Mouse (Mus musculus) heart, embryonic 12.5 days (tissue): ENCODE results near the gene H2-DMa. TPM values are rescaled to one million over a fixed set of nuclear protein-coding genes. Genes with fewer than 3 reads are reported as not detected.
A peak's percentile ranks its signal among the peaks of the same experiment; 100 is the strongest.
"Not testable (repeated sequence)": the region's sequence is repeated elsewhere in the genome, so short reads cannot be mapped to it uniquely, and the experiment has no call there.

ENCODE experiments used
- ATAC-seq: fragments of 200-750 bp; cut with Nextera tagmentation; 2 replicates; pipeline ENCODE4 v1.8.0; 2017; ENCODE audit warnings: moderate TSS enrichment, moderate library complexity; ENCODE audit not compliant: insufficient number of reproducible peaks, low FRiP score
- H3K27ac ChIP-seq: fragments of 300-500 bp; sonication (generic); 2 replicates; pipeline ENCODE4 v1.5.1; 2016; ENCODE audit warnings: mild to moderate bottlenecking, moderate library complexity; ENCODE audit not compliant: poor library complexity, severe bottlenecking
- H3K27me3 ChIP-seq: fragments of 300-500 bp; sonication (generic); replicated peaks from 2 replicates; pipeline ENCODE4 v1.6.1; 2016; ENCODE audit warnings: mild to moderate bottlenecking, moderate library complexity
- H3K36me3 ChIP-seq: fragments of 300-500 bp; sonication (generic); 2 replicates; pipeline ENCODE4 v1.6.1; 2016; ENCODE audit warnings: mild to moderate bottlenecking, moderate library complexity
- H3K4me1 ChIP-seq: fragments of 300-500 bp; sonication (generic); replicated peaks from 2 replicates; pipeline ENCODE4 v1.6.1; 2016; ENCODE audit warnings: mild to moderate bottlenecking
- H3K4me2 ChIP-seq: fragments of 300-500 bp; sonication (generic); 2 replicates; pipeline ENCODE4 v1.6.1; 2016; ENCODE audit warnings: mild to moderate bottlenecking, moderate library complexity
- H3K4me3 ChIP-seq: fragments of 300-500 bp; sonication (generic); 2 replicates; pipeline ENCODE4 v1.5.1; 2016; ENCODE audit warnings: mild to moderate bottlenecking
- H3K9ac ChIP-seq: fragments of 300-500 bp; sonication (generic); 2 replicates; pipeline ENCODE4 v1.6.1; 2016; ENCODE audit warnings: mild to moderate bottlenecking, moderate library complexity
- H3K9me3 ChIP-seq: fragments of 300-500 bp; sonication (generic); replicated peaks from 2 replicates; pipeline ENCODE4 v1.6.1; 2016; ENCODE audit warnings: mild to moderate bottlenecking, moderate library complexity
- WGBS: fragments of 180-500 bp; shearing (Covaris S2); methylation state at CpG from one replicate; pipeline ENCODE4 v1.1.7; 2016; 5-methylcytosine and 5-hydroxymethylcytosine counted together
- polyA plus RNA-seq: library from polyadenylated mRNA; unstranded; fragments of >200 nt; fragmentation: Nextera tagmentation; extraction: Ambion mirVana; gene quantifications from 2 replicates; pipeline ENCODE4 v1.2.1, GENCODE M21; 2016

Gene H2-DMa
- polyA plus RNA-seq, 1 experiment from 2014 or later = 3.9 TPM

DNA sequence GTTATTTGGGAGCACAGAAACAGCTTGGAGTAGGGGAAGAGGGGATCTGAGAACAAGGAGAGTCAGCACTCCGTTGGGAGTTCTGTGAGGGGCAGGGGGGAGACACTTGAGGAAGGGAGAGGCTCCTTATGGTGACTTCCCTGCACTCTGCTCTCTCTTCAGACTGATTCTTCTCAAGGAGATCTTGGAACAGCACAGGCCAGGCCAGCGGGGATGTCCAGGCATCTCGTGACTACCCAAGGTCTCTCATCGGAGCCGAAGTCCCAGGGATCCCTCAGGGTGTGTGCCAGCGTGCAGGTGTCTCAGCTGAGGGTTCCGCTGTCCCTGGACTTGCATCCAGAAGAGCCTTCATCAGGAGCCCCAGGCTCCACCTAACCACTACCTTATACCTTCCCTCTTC, 19.3 kb downstream of the H2-DMa start:
- Histone ChIP-seq H3K4me2 (no peak overlapping the region), H3K27me3 (peaks cover 69% of the 10 kb centered on the region), H3K4me3 (no peak overlapping the region), H3K4me1 (peaks cover 11% of the 10 kb centered on the region), H3K36me3 (no peaks in the 10 kb centered on the region), H3K9me3 (no peaks in the 10 kb centered on the region), H3K9ac (no peak overlapping the region), H3K27ac (no peak overlapping the region)
- 75% methylated on average over 7 of the region's 7 CpGs for WGBS
- no peak for ATAC-seq

- no peak for ATAC-seq
- H3K36me3 ChIP-seq = no peaks in the 10 kb centered on the region
- peaks cover 74% of the 10 kb centered on the region for H3K27me3 ChIP-seq
- H3K9me3 ChIP-seq = no peaks in the 10 kb centered on the region
- peak overlapping the region; percentile 45 for H3K4me3 ChIP-seq
- no peak overlapping the region for H3K27ac ChIP-seq
- H3K4me1 ChIP-seq = peaks cover 11% of the 10 kb centered on the region
- peak overlapping the region; percentile 85 for H3K4me2 ChIP-seq
- no peak overlapping the region; the same call in 1 of the 2 replicates for H3K9ac ChIP-seq
- 1% methylated on average over 16 of the region's 16 CpGs for WGBS
Observed at GRCm38 (mm10) chr17:34139416-34139815, 20.1 kb downstream of the H2-DMa start.

- Histone ChIP-seq H3K9me3 (no peaks in the 10 kb centered on the region), H3K27me3 (peaks cover 78% of the 10 kb centered on the region), H3K4me3 (peak overlapping the region; percentile 45; the same call in 1 of the 2 replicates), H3K27ac (no peak overlapping the region), H3K9ac (no peak overlapping the region), H3K36me3 (no peaks in the 10 kb centered on the region), H3K4me2 (peak overlapping the region; percentile 85), H3K4me1 (peaks cover 11% of the 10 kb centered on the region)
- WGBS = 1% methylated on average over 5 of the region's 5 CpGs
- ATAC-seq = no peak
Observed at GRCm38 (mm10) chr17:34140240-34140639, 20.9 kb downstream of the H2-DMa start.

DNA sequence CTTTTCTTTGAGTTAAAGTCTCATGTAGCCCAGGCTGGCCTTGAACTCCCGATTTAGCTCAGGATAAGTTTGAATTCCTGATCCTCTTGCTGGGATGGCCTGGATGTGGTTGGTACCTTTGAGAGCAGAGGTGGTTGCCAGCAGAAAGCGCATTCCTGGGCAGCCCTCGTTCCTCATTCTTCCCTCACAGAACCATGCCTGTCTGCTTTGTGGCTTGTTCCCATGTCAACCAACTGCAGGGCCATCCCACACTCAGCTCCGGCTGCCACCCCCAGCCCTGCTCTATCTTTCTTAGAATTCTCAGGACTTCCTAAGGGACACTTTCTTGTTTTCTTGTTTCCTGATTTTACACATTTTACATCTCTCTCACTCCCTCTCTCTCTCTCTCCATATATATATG, 22.1 kb downstream of the H2-DMa start:
- no peaks in the 10 kb centered on the region for H3K9me3 ChIP-seq
- H3K4me2 ChIP-seq = no peak overlapping the region
- 44% methylated on average over 4 of the region's 4 CpGs for WGBS
- H3K4me1 ChIP-seq = peaks cover 7% of the 10 kb centered on the region
- no peak overlapping the region for H3K27ac ChIP-seq
- no peak for ATAC-seq
- no peaks in the 10 kb centered on the region for H3K36me3 ChIP-seq
- H3K9ac ChIP-seq = no peak overlapping the region
- no peak overlapping the region for H3K4me3 ChIP-seq
- H3K27me3 ChIP-seq = peaks cover 74% of the 10 kb centered on the region

DNA sequence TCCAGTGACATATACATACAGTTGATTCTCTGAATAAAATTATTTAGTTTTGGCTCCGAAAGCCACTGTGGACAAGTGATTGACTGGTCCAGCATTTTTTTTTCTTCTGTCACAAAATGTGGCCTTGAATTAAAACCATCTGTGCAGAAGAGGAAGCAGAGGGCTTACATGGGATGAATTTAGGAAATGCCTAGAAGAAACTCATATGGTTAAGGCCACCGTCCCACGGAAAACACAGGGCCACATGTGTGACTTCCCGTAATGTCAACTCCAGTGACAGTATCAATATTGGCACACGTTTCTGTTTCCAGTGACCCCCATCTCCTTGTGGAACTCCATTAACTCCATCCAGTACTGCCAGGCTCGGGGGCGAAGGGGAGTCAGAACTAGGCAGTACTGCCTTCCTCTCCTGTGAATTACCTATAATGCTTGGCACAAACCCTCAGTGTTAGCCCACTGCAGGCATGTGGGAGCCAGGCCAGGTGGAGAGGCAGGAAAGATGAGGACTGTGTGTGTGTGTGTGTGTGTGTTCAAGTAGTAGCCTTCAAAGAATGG, 23.2 kb downstream of the H2-DMa start:
- H3K4me1 ChIP-seq = peaks cover 7% of the 10 kb centered on the region
- peaks cover 69% of the 10 kb centered on the region for H3K27me3 ChIP-seq
- 76% methylated on average over 7 of the region's 7 CpGs for WGBS
- no peak for ATAC-seq
- no peak overlapping the region for H3K27ac ChIP-seq
- no peak overlapping the region for H3K4me3 ChIP-seq
- H3K9ac ChIP-seq = no peak overlapping the region
- H3K9me3 ChIP-seq = no peaks in the 10 kb centered on the region
- H3K36me3 ChIP-seq = no peaks in the 10 kb centered on the region
- no peak overlapping the region for H3K4me2 ChIP-seq

GRCm38 (mm10) chr17:34143033-34143432, 23.7 kb downstream of the H2-DMa start, which contains the start of gene H2-DMb2:
H2-DMb2 (plus strand) TSS chr17:34143307.
- Histone ChIP-seq H3K27ac (no peak within 1 kb of the TSS), H3K4me2 (no peak within 1 kb of the TSS), H3K9ac (no peak within 1 kb of the TSS), H3K4me3 (no peak within 1 kb of the TSS), H3K9me3 (no peaks in the 10 kb centered on the region), H3K4me1 (peaks cover 7% of the 10 kb centered on the region), H3K36me3 (no peaks in the 10 kb centered on the region), H3K27me3 (peaks cover 64% of the 10 kb centered on the region)
- no peak for ATAC-seq
- WGBS = 38% methylated on average over 7 of the region's 7 CpGs

- ATAC-seq = no peak
- H3K4me1 ChIP-seq = peaks cover 7% of the 10 kb centered on the region
- H3K4me3 ChIP-seq = no peak overlapping the region
- H3K4me2 ChIP-seq = no peak overlapping the region
- no peak overlapping the region for H3K27ac ChIP-seq
- no peak overlapping the region for H3K9ac ChIP-seq
- 70% methylated on average over 5 of the region's 5 CpGs for WGBS
- H3K36me3 ChIP-seq = no peaks in the 10 kb centered on the region
- H3K9me3 ChIP-seq = no peaks in the 10 kb centered on the region
- H3K27me3 ChIP-seq = peaks cover 60% of the 10 kb centered on the region
Observed at GRCm38 (mm10) chr17:34143461-34143860, 24.1 kb downstream of the H2-DMa start.

GRCm38 (mm10) chr17:34144221-34144620, 24.9 kb downstream of the H2-DMa start:
- peaks cover 53% of the 10 kb centered on the region for H3K27me3 ChIP-seq

GRCm38 (mm10) chr17:34144960-34145371, 25.6 kb downstream of the H2-DMa start:
- H3K4me3 ChIP-seq = no peak overlapping the region
- H3K4me2 ChIP-seq = no peak overlapping the region
- H3K9ac ChIP-seq = no peak overlapping the region
- no peak overlapping the region for H3K27ac ChIP-seq
- peaks cover 5% of the 10 kb centered on the region for H3K4me1 ChIP-seq
- no peak for ATAC-seq
- no peaks in the 10 kb centered on the region for H3K9me3 ChIP-seq
- 76% methylated on average over 3 of the region's 3 CpGs for WGBS
- peaks cover 52% of the 10 kb centered on the region for H3K27me3 ChIP-seq
- H3K36me3 ChIP-seq = no peaks in the 10 kb centered on the region

More at GRCm38 (mm10) chr17:34144221-34144620, 24.9 kb downstream of the H2-DMa start:
- not testable (repeated sequence) for H3K9ac ChIP-seq, H3K4me1 ChIP-seq, H3K36me3 ChIP-seq, H3K27ac ChIP-seq, ATAC-seq, H3K4me3 ChIP-seq, H3K9me3 ChIP-seq, H3K4me2 ChIP-seq
- 82% methylated on average over 4 of the region's 4 CpGs for WGBS

DNA sequence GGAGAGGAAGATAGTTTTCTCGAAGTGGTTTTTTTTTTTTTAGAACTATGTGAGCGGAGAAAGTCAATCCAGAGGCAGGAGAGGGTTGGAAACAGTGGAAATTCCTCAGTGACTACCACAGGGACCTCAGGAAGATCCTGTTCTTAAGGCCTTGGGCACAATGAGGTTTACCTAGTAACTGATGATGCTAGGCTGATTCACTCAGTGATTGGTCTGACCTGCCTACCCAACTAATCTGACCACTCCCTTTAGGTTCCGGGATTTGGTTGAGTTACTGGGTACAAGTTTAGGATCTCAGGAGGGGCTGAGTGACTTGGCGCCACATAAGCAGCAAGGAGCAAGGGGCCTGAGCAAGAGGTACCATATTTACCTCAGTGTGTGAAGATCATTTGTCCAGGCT, 33.6 kb downstream of the H2-DMa start, which contains the start of gene H2-DMb1:
Gene H2-DMb1, plus strand, starts transcription at position 150 of the 400 bp plus-strand sequence.
- no peaks in the 10 kb centered on the region for H3K36me3 ChIP-seq
- 61% methylated on average over 4 of the region's 4 CpGs for WGBS
- no peaks in the 10 kb centered on the region for H3K4me1 ChIP-seq
- H3K9me3 ChIP-seq = no peaks in the 10 kb centered on the region
- H3K27ac ChIP-seq = no peak within 1 kb of the TSS
- peaks cover 26% of the 10 kb centered on the region for H3K27me3 ChIP-seq
- no peak for ATAC-seq
- H3K4me3 ChIP-seq = no peak within 1 kb of the TSS
- no peak within 1 kb of the TSS for H3K9ac ChIP-seq
- no peak within 1 kb of the TSS for H3K4me2 ChIP-seq

DNA sequence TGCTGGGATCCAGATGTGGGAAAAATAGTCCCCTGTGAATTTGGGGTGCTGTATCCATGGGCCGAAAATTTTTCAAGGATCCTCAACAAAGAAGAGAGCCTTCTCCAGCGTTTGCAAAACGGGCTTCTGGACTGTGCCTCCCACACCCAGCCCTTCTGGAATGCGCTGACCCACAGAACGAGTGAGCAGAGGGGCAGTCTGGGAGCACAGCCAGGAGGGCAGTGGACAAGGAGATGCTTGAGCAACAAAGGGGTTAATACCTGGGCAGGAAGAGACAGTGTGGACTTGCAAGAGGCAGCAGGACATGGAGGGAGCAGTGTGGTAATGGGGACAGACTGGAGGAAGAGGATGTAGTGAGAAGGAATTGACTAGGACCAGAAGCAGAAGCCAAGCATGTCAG, 36.2 kb downstream of the H2-DMa start:
- no peak for ATAC-seq
- Histone ChIP-seq H3K27ac (no peak overlapping the region), H3K27me3 (peaks cover 25% of the 10 kb centered on the region), H3K36me3 (no peaks in the 10 kb centered on the region), H3K9ac (no peak overlapping the region), H3K4me2 (no peak overlapping the region), H3K4me1 (no peaks in the 10 kb centered on the region), H3K4me3 (no peak overlapping the region), H3K9me3 (no peaks in the 10 kb centered on the region)
- 45% methylated on average over 5 of the region's 5 CpGs for WGBS
